Mouse (Mus musculus) ES-E14 (cell line): ENCODE results near the gene Slc25a36.

Experiments used
- CHD2 ChIP-seq: IDR thresholded peaks from 2 replicates; pipeline ENCODE4 v1.6.1; 2014; ENCODE audit warnings: mild to moderate bottlenecking, low read depth, low read length, inconsistent platforms
- MAFK ChIP-seq: IDR thresholded peaks from 2 replicates; pipeline ENCODE4 v1.6.1; 2014; ENCODE audit warnings: mild to moderate bottlenecking, low read depth, low read length, inconsistent platforms; ENCODE audit not compliant: insufficient read depth
- ZNF384 ChIP-seq: IDR thresholded peaks from 2 replicates; pipeline ENCODE4 v1.6.1; 2012; ENCODE audit warnings: low read depth, low read length, inconsistent platforms

DNA sequence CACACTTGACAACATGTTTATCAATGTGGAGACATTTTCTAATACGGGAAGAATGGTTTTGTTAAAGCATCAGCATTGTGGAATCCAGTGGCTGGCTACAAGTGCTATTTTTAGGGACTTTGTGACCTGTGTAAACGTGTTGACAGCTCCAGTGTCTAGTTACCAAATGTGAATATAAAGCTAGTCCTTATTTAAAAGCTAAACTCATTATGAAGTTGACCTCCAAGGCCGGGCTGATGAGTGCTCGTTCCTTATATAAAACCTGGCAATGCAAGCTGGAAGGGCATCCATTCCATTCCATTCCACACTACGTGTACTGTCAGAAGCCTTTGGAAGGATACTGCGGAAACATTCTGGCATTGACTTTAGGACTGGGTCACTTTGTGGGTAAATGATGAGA lies 34.4 kb upstream of the Slc25a36 start:
- TF ChIP-seq MAFK (no peak), ZNF384 (no peak), CHD2 (no peak)
